Mouse (Mus musculus) testis, postnatal 14 days (tissue): ENCODE results near the gene Myef2.
A peak's percentile ranks its signal among the peaks of the same experiment; 100 is the strongest.
"Not testable (repeated sequence)": the region's sequence is repeated elsewhere in the genome, so short reads cannot be mapped to it uniquely, and the experiment has no call there.

ENCODE experiments used
- DNase-seq: peaks from one replicate; pipeline ENCODE4 v3.0.0; 2021; ENCODE audit warnings: low spot score

The Myef2 gene

DNA sequence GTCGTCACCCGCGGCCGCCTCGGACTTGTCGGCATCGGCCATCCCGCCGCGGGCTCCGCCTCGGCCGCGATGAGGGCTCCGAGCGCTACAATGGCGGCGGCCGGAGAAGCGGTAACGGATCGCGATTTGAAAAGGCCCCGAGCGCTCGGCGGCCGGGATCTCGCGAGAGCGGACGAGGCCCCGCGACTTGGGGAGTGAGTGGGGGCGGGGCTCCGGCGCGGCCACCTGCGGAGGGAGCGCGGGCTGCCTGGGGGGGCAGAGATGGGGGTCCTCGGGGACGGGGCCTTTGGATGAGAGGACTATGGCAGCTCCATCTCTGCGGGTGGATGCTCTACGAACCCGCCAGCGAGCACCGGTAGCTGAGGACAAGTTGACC lies at the start of gene Myef2:
Myef2 (minus strand) TSS at position 185 of the 376 bp plus-strand sequence.
- DNase-seq, result peak; percentile 89

DNA sequence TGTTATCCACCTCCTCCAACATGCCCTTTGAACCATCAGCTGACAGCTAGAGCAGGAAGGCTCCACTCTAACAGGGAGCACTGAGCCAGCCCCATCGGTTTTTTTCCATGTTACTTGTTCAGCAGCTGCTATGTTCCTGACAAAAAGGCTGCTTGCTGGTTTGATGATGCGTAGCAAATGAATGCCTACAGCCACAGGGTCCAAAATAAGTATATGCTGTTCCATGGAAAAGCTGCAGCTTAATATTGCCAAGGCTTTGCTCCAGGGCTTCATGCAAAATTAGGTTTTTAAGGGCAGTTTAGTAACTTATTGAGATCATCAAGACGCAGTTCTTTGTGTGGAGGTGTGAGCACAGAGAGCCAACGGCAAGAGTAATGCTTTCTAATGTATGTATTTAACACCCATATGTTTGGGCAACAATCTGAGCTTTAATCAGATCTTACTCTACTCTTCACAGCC lies 38.6 kb upstream of the Myef2 start:
- DNase-seq, result no peak

DNA sequence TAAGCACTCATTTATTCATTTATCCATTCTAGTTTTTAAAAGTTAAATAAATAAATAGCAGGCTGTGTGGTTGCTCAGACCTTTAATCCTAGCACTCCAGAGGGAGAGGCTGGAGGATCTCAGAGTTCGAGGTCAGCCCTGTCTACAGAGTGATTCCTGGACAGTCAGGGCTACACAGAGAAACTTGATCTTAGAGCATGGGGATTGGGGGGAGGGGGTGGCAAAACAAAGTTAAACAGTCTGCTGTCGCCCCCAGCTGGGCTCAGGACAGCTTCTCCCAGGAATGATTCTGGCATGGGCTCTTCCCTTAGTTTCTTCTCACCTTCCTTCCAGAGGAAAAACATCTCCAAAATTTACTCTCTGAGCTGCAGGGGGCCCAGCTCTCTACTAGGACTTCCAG lies 32.0 kb upstream of the Myef2 start:
- DNase-seq, result no peak

DNA sequence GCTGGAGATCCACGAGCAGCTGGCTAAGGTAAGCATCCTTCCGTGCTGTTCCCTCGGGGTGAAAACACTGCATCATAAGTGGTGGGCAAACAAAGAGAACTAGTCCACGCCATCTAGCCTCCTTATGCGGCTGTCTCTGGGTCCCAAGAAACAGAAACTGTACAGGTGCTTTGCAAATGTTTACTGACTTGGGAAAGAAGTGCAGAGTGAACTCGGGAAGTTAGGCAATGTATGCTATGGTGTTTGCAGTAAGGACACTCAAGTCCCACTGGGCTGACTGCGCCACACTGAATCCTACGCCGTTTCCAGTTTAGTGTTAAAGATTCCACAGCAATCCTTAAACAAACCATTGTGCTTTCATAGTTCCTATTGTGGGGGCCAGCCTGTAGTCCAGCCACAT lies 30.8 kb upstream of the Myef2 start:
- DNase-seq, result no peak

DNA sequence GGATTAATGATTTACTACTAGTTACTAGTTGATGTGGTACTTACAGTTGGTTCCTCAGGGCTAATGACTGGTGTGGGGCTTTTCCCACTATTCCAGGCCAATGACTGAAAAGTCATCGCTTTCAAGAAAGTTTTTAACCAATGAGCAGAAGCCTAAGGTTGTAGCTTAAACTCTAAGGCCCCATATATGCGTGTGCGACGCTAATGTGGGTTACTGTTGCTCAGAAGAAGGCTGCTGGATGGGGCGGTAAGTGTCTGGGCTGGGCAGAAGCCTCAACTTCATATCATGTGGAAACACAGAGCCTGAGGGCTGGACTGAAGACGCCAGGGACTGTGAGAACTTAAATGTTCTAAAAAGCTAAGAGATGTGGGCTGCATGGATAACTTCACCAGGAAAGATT lies 28.9 kb upstream of the Myef2 start, which contains the start of gene Slc12a1:
Slc12a1 (plus strand) TSS at position 118 of the 400 bp plus-strand sequence.
- no peak for DNase-seq

DNA sequence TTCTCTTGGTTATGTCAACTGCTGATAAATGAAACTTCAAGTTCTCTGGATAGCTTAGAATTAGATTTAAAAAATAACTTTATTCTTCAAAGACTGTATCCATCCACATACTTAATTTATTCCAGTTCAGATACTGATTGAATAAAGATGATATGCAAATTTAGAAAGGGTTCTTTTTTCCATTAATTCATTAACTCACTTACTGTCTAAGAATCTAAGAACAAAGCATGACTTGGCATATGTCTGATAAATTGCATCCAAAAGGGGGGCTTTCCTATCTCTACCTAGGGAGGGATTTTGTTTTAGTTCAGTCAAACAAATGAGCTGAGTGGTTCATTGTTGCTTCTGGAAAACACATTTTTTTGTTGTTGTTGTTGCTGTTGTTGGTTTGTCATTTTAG lies 18.9 kb upstream of the Myef2 start:
- no peak for DNase-seq

DNA sequence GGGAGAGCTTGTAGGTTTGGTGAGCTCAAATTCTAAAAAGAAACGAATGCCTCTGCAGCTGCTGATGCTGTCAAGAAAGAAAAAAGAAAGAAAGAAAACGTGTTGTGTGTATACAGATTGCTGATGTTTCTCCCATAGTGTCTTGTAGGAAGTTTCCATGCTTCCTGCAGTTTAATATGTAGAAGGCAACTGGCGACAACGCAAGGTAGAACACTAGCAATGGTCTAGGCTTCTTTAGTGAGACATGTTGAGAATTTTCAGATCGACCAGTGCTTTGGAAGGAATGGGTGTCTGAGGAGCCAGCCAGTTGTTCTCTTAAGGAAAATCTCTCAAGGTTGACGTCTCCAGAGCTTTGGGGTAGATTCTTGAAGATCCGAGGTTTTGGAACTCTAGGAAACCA lies 13.4 kb upstream of the Myef2 start:
- no peak for DNase-seq

DNA sequence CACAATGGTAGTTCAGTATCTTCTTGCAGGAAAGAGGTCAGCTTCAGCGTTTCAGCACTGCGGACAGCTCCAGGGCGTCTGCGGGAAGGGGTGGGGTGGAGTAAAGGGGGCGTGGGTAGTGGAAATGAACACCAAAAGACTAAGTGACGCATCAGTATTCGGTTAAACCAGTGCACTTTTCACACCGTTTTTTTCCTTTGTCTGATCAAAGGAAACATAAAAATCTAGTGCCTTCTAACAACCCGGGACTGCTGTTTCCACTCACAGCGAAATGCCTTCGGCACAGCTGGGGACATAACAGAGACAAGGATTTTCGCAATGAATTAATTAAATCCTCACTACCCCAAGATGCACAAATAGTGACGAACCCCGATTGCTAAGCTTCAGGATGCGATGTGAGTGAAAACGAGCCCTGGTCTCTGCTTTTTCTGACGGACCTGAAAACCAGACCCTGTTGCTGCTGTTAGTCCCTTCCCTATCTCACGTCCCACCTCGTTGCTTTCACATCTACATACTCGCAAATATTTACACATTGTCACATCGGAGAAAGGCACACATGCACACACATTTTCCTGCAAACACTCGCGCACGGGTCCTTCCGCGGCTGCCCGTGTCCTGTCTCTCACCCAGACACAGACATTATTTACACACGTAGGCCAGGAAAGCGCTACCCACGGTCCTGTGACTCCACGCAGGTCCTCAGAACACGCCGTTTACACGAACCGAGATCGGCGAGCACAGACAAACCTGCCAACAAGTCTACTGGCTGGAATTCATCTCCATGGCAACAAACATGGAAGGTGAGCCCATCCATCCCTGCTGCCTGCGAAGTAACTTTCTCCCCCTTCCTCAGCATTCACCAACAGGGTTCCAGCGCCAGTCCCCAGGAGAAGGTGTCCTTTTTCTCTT lies 12.7 kb upstream of the Myef2 start, which contains the start of gene Ctxn2:
Ctxn2 (plus strand) TSS at position 790 of the 909 bp plus-strand sequence.
- peak; percentile 76 for DNase-seq

DNA sequence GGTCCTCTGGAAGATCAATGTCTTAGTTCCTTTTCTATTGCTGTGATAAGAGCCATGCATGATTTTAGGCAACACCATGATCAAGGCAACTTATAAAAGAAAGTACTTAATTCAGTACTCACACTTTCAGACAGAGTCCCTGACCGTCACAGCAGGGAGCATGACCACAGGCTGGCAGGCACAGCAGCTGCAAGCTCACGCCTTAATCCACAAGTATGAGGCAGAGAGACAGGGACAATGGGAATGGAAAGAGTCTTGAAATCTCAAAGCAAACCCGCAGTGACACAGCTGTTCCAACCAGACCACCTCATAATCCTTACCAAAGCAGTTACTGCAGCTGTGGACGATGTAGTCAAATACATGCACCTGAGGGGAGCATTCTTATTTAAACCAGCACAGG lies 10.7 kb upstream of the Myef2 start:
- DNase-seq, result no peak

DNA sequence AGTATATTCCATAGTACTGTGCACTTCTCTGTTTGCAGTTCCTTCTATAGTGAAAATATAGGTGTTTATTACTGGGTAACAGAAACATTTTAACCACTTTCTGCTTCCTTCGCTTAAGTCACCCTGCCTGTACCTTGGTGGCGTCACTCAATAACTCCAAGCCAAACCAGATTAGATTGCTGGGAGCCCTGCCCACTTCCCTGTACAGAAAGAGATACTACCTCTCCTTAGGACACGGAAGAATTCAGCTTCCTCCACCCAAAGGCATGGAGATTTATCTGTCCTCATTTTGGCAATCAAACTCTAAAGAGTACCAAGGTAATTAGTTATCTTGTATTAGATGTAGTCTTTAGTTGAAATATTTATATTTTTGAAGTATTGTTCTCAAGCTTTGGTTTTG lies 3.3 kb upstream of the Myef2 start:
- DNase-seq, result no peak

DNA sequence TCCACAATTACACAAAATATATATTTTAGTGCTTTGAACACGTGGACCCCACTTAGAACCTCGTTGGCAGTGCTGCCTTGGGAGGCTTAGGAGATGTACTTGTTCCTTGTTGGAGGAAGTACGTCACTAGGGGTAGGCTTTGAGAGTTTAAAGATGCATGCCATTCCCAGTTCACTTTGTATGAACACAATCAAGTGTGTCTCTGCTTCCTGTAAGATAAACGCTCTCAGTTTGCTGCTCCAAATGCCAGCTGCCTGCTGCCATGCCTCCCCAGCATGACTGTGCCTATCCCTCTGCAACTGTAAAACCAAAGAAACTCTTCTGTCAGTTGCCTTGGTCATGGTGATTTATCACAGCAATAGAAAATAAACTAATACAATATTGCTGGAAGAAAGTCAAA lies 2.4 kb upstream of the Myef2 start:
- DNase-seq, result no peak

DNA sequence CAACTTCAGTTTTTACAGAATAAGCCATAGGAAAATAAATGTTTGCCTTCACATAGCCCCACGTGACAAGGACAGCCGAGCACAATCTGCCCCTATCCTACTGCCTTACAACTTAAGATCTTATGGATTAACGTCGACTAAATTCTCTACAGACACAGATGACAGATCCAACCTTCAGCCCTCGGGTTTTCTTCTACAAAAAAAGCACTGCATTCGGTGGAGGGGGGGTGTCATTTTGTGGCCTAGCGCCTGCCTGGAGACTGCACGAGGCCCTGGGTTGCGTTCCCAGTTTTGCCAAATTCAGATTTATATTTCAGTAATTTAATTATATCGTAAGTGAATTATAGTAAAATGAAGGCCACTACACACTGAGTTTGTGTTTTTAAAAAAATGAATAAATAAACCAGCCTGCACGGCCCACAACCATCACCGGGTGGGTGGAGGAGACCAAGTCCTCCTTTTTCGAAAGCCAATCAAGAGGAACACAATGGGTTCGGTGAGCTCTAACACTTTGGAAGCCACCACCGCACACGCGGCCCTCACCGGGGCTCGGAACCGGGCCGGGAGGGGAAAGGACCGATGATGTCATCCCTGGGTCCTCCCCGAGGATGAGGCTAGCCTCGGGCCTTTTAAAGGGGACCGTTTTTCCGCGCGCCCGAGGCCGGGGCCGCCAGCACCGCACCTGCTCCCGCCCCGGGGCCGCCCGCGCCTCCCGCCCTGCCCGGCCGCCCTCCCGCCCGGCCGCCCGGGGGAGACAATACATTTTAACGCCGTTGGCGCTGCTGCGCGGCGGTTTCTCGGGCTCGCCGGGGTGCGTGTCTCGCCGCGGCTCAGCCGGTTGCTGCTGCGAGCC lies 611 bp downstream of the Myef2 start:
- DNase-seq, result peak; percentile 80

DNA sequence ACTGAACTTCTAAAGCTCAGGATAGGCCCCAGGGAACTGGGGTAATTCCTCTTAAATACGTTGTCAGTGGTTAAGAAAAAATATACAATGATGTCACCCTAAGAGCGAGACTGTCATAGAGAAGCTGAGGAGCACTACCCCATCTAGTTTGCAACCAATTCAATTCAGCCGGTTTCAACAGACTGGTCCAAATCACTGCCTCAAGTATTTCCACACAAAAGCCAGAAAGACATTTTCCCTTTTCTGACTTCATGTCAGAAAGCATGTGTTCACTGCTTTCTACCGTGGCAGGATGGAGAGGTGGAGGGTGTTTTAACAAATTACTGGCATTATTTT lies 1.2 kb downstream of the Myef2 start:
- no peak for DNase-seq

DNA sequence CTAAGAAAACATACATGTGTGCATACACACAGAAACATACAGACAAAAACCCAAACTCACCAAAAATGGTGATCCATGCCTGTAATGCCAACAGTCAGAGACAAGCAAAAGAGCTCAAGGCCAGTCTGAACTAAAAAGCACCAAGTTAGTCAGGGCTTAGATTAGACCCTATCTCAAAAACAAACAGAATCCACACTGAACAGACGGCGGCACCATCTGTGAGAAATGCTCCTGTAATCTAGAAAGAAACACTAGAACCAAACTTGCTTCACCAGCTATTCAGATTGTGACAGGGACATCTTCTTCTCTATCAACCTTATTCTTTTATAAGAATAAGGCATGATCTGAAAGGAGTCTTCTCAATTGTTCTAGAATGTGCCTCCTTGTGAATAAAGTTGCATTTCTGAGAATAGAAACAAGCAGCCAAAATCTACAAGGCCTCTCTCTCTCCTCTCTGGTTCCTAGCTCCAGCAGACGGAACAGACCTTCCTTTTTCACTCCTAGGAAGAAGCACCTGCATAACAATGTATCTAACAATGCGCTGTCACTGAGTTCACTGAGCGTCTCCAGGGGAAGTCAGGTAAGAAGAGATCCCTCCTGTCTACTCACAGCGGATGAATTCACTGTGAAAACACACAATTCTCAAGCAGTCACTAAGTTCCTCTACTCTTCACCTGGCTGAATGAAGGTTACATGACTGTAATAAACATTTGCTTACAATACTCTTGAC lies 3.9 kb downstream of the Myef2 start:
- no peak for DNase-seq

DNA sequence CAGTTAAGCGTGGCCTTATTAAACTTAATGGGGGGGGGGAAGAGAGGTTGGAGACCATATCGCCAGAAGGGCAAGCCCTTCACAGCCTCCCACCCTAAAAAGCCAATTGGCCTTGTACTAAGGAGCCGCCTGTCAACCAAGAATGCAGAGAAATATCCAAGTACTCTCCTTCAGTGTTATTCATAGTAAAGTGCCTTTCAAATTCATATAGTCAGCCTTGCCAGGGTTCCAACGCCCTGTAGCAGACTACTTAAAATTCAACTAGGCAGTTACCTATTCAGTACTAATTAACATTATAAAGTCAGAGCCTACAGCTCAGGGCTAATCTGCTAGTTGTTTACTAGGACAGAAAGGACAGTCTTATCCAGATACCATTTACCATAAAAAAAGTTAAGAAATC lies 16.9 kb downstream of the Myef2 start:
- not testable (repeated sequence) for DNase-seq

DNA sequence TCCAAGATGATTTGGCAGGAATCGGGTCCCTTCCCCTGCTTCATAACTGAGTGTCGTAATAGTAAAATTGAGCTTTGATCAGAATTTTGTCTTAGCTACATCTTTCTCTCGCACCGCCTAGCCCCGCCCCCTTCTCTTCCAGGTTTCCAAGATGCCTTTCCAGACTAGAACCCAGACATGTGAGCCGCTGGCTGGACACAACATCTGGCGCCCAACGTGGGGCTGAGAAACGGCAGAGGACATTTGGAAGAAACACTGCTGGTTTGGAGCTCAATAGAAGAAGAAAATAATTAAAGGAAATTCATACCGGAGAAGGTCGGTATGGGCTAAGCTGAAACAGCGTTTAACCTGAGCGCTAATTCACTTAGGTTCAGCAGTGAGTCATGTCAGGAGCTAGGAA lies 19.0 kb downstream of the Myef2 start:
- not testable (repeated sequence) for DNase-seq

DNA sequence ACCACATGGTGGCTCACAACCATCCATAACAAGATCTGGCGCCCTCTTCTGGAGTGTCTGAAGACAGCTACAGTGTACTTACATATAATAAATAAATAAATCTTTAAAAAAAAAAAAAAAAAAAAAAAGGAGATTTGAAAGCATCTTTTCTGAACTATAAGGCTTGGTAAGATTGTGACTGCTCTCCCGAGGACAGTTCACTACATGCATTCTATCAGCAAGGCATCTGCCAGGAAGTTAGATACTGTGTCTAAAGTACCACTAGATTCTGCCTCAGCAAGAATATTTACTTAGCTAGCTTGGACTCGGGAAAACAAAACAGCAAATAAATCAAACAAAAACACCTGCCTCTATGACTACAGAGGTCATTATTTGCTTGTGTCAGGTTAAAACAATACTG lies 31.3 kb downstream of the Myef2 start:
- not testable (repeated sequence) for DNase-seq

DNA sequence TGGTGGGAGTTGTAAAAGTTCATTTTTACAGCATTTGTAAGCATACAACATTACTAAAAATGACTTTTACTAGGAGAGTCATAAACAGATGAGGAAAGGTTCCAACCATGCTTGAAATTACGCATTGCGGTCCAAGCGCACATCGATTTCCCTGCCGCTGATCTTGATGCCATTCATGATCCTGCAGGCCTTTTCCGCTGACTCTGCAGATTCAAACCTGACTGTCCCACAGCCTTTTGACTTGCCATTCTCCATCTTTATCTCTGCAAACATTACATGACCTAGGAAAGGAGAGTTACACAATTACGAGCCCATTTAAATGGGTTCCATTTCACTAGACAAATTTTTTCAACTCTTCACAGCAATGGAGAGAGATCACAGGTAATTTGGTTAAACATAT lies 34.7 kb downstream of the Myef2 start:
- DNase-seq, result no peak

DNA sequence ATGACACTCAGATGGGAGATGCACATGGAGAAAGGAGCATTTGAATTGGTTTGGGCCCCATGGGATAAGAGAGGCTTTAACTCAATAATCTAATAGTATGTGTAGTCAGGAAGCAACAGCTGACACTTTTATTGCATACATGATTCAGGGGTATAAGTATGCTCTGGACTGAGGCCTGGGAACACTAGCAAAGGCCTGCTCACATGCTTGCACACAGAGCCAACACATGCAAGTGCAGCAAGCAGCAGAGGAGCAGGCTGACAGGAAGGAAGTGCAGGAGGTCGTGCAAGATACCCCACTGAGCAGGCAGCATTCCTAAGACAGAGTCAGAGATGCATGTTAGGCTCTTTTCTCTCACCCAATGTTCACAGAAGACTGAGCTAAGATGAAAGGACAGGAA lies 39.6 kb downstream of the Myef2 start:
- no peak for DNase-seq

DNA sequence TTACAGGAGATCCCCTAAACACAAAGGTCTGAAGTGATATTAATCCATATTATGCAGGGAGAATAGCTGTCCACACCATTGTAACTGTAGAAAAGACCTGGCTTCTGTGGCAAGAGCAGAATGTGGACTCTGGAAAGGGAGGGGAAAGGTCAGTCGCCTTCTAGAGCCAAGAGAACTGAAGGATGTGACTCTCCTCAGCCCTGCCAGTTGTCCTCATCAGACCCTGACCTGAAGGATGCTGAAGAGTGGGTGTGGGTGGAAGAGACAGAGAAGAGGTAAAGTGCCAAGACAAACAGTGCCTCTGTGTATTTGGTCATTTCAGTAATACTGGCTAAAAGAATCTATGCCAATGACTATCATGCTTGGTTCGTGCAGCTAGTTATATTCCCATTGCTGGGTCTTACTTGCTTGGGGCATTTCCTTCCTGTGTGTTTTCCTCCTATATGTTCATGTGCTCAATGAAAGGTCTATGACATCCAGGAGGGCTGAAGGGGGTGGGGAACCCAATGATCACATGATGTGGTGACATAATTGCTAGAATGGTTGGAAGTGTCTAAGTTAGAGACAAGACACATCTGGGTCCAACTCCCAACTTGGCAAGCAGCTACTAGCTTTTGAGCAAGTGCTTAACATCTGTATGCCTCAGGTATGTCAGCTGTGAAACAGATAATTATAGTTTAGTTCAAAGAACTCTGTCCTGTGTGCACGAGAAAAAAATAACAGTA lies 50.2 kb downstream of the Myef2 start:
- no peak for DNase-seq

DNA sequence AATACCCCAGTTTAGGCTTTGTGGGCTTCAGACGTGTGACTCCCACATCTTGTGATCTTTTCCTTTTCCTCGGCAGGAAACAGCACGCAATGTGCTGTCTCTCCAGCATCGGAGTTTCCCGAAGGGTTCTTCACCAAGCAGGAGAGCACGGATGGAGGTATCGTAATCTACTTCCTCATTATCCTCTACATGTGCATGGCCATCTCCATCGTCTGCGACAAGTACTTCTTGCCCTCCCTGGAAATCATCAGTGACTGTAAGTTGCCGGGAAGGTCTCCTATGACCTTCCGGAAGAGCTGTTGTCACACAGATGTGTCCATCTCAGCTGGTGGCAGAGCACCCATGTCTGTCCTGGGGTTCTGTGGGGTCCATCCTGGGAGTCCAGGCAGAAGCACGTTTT lies 54.8 kb downstream of the Myef2 start:
- DNase-seq, result no peak

DNA sequence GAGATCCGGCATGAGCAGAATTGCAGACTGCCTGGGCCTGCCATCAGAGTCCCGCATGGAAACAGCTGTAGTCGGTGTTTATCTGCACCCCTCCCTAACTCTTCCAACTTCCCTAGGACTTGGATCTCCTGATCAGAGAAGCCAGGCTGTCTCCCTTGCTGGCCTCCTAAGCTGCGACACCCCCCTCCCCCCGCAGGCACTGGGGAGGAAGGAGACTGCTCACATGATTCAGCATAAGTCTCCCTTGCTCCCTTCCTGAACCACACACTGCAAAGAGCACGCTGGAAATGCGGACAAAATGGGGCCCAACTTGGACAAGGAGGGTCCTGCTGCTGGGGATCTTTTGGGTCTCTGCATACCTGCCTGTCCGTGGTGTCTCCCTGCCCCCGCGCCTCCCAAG lies 55.6 kb downstream of the Myef2 start, which contains the start of gene Slc24a5:
Slc24a5 (plus strand) TSS at position 231 of the 400 bp plus-strand sequence.
- DNase-seq, result peak; percentile 11
